Mouse (Mus musculus): ENCODE data around the gene Ubn2. TPM values are rescaled to one million over a fixed set of nuclear protein-coding genes. Genes with fewer than 3 reads are reported as not detected.
A peak's percentile ranks its signal among the peaks of the same experiment; 100 is the strongest.
"Not testable (repeated sequence)": the region's sequence is repeated elsewhere in the genome, so short reads cannot be mapped to it uniquely, and the experiment has no call there.

The Ubn2 gene
- total RNA-seq, 2 experiments from 2014 or later, result 26.3 to 29.7 TPM

GRCm38 (mm10) chr6:38532500-38533420 lies 99.0 kb downstream of the Ubn2 start:
- peak; percentile 11 to 29 for DNase-seq

GRCm38 (mm10) chr6:38533428-38534405 lies 100.0 kb downstream of the Ubn2 start, which contains the start of gene Fmc1:
TSS of gene Fmc1 (plus strand) at chr6:38533502.
- DNase-seq, result peak; percentile 95 to 97
- intact Hi-C loops (cut with DNase I), result loop anchor here (5.0 kb wide), 1 partner anchor 101 kb away; the partner anchor contains the start of gene Ubn2

More at GRCm38 (mm10) chr6:38532500-38533420, 99.0 kb downstream of the Ubn2 start:
- intact Hi-C loops (cut with DNase I), result loop anchor here (5.0 kb wide), 1 partner anchor 100 kb away; the partner anchor contains the start of gene Ubn2

- DNase-seq, result peak; percentile 99 to 100
- intact Hi-C loops (cut with DNase I), result loop anchor here (1.0 to 5.0 kb wide), 2 partner anchors 13 to 103 kb away; partner anchors contain the start of gene Ubn2
These were observed 101.1 kb downstream of the Ubn2 start for GRCm38 (mm10) chr6:38534640-38535365.

GRCm38 (mm10) chr6:38535366-38535690 lies 101.6 kb downstream of the Ubn2 start:
- intact Hi-C loops (cut with DNase I), result loop anchor here (1.0 kb wide), 1 partner anchor 13 kb away; no protein-coding TSS in a partner anchor
- no peak for DNase-seq

- intact Hi-C loops (cut with DNase I), result loop anchor here (1.0 kb wide), 1 partner anchor 13 kb away; no protein-coding TSS in a partner anchor
- DNase-seq, result no peak
These were observed 102.0 kb downstream of the Ubn2 start for GRCm38 (mm10) chr6:38535788-38536187.

- DNase-seq; intact Hi-C loops (cut with DNase I): not testable (repeated sequence)
These were observed 110.4 kb downstream of the Ubn2 start for GRCm38 (mm10) chr6:38544141-38544540.

- DNase-seq; intact Hi-C loops (cut with DNase I): not testable (repeated sequence)
These were observed 113.3 kb downstream of the Ubn2 start for GRCm38 (mm10) chr6:38547005-38547404.

- intact Hi-C loops (cut with DNase I), result loop anchor here (1.0 kb wide), 1 partner anchor 12 kb away; no protein-coding TSS in a partner anchor
- DNase-seq, result no peak
These were observed 114.0 kb downstream of the Ubn2 start for GRCm38 (mm10) chr6:38547707-38548106.

GRCm38 (mm10) chr6:38548595-38548994 lies 114.8 kb downstream of the Ubn2 start:
- not testable (repeated sequence) for DNase-seq
- intact Hi-C loops (cut with DNase I), result loop anchor here (1.0 kb wide), 1 partner anchor 13 kb away; no protein-coding TSS in a partner anchor

- intact Hi-C loops (cut with DNase I); DNase-seq: not testable (repeated sequence)
These were observed 116.1 kb downstream of the Ubn2 start for GRCm38 (mm10) chr6:38549840-38550239.

- peak; percentile 78 to 79 for DNase-seq
- intact Hi-C loops (cut with DNase I), result no loop called here
These were observed 116.7 kb downstream of the Ubn2 start for GRCm38 (mm10) chr6:38550250-38551061.

GRCm38 (mm10) chr6:38551062-38551988 lies 117.6 kb downstream of the Ubn2 start, which contains the start of gene Luc7l2:
TSS of gene Luc7l2 (plus strand) at chr6:38551334.
- DNase-seq, result peak; percentile 96 to 97
- intact Hi-C loops (cut with DNase I), result no loop called here

- intact Hi-C loops (cut with DNase I), result no loop called here
- peak; percentile 98 to 99 for DNase-seq
These were observed 118.4 kb downstream of the Ubn2 start for GRCm38 (mm10) chr6:38551989-38552635.

GRCm38 (mm10) chr6:38552636-38553000 lies 118.9 kb downstream of the Ubn2 start:
- intact Hi-C loops (cut with DNase I), result no loop called here

More at GRCm38 (mm10) chr6:38552636-38553000, 118.9 kb downstream of the Ubn2 start:
- no peak for DNase-seq

Measured in heart, postnatal 14 days (tissue).